ENCODE assay signal across 25 mouse cellular contexts in the genomic region with DNA sequence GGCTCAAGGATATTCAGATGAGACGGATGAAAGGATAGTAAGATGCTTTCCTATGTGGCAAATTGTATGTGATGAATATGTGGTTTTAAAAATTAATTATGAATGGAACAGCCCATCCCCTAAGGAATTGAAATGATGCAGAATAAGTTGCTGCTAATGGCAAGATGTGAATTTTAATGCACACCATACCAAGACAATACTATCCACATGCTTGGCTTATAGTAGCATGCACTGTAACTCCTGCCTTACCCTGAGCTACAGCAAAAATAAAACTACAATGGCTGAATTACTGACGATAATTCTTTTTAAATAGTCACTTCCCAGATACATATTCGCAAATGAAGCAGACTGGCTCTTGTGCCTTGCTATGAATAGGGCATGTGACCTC.
DNase-seq lines count a peak whose midpoint lies in the region; ATAC-seq and TF ChIP-seq lines count a peak whose summit lies in the region.
"Had no signal": no experiment of that assay in that cellular context is flagged by ENCODE, and none has a peak within 500 bp of the region (broad histone marks: within the 10 kb centered on the region; RNA-seq: fewer than 3 reads in every experiment).

No protein-coding gene starts in this region.

- no peaks in the 10 kb centered on the region for H3K9me3 ChIP-seq in hindbrain, embryonic 12.5 days (replicated peaks)
- no peaks in the 10 kb centered on the region for H3K9me3 ChIP-seq in hindbrain, embryonic 10.5 days
- H3K9me3 ChIP-seq in hindbrain, embryonic 14.5 days (ENCODE audit: control insufficient read depth, low read length) = no peaks in the 10 kb centered on the region
- H3K9me3 ChIP-seq in midbrain, embryonic 14.5 days (ENCODE audit: control insufficient read depth, low read length) = no peaks in the 10 kb centered on the region
- no peaks in the 10 kb centered on the region for H3K9me3 ChIP-seq in neural tube, embryonic 14.5 days (ENCODE audit: control insufficient read depth, low read length)
- H3K9me3 ChIP-seq: embryonic facial prominence, embryonic 13.5 days; forebrain, embryonic 10.5 days; forebrain, embryonic 15.5 days; G1E; limb, embryonic 12.5 days; liver, embryonic 15.5 days had no signal

- no peaks in the 10 kb centered on the region for H3K36me3 ChIP-seq in hindbrain, embryonic 12.5 days
- H3K36me3 ChIP-seq in hindbrain, embryonic 10.5 days = no peaks in the 10 kb centered on the region
- no peaks in the 10 kb centered on the region for H3K36me3 ChIP-seq in hindbrain, embryonic 14.5 days (replicated peaks; ENCODE audit: control insufficient read depth, insufficient read depth)
- no peaks in the 10 kb centered on the region for H3K36me3 ChIP-seq in midbrain, embryonic 14.5 days (ENCODE audit: control insufficient read depth, insufficient read depth, low read length)
- no peaks in the 10 kb centered on the region for H3K36me3 ChIP-seq in neural tube, embryonic 14.5 days (ENCODE audit: control insufficient read depth, insufficient read depth, low read length)
- H3K36me3 ChIP-seq: embryonic facial prominence, embryonic 13.5 days; forebrain, embryonic 10.5 days; forebrain, embryonic 15.5 days; G1E; limb, embryonic 12.5 days; liver, embryonic 15.5 days had no signal

- WGBS in hindbrain, embryonic 12.5 days = 75% methylated on average over 3 of the region's 3 CpGs
- WGBS in hindbrain, embryonic 10.5 days = 83% methylated on average over 3 of the region's 3 CpGs
- WGBS in hindbrain, embryonic 14.5 days = 61% methylated on average over 3 of the region's 3 CpGs
- 63% methylated on average over 3 of the region's 3 CpGs for WGBS in midbrain, embryonic 14.5 days
- 44% methylated on average over 3 of the region's 3 CpGs for WGBS in neural tube, embryonic 14.5 days

- no peak for DNase-seq in hindbrain, embryonic 10.5 days (ENCODE audit: low spot score)
- DNase-seq in hindbrain, embryonic 14.5 days (ENCODE audit: low spot score) = peak; percentile 25
- peak; percentile 38 for DNase-seq in midbrain, embryonic 14.5 days
- DNase-seq in left cerebral cortex, adult 2 months (ENCODE audit: extremely low spot score in 1 of 2, low spot score in 2 of 2) = no peak
- DNase-seq in gastrocnemius, postnatal 14 days = no peak
- DNase-seq: adrenal gland, postnatal 25 days; cerebellum, adult 11-12 months; cerebellum, postnatal 10 days; gastrocnemius, adult 2 months; heart, postnatal 14 days; kidney, adult 8-10 months; lung, embryonic 14.5 days; right cerebral cortex, postnatal 14 days; thymus, postnatal 4 days had no signal

- H3K27ac ChIP-seq in hindbrain, embryonic 12.5 days = peak overlapping the region; percentile 70
- no peak overlapping the region for H3K27ac ChIP-seq in hindbrain, embryonic 10.5 days
- H3K27ac ChIP-seq in hindbrain, embryonic 14.5 days = peak overlapping the region; percentile 18
- H3K27ac ChIP-seq in midbrain, embryonic 14.5 days (replicated peaks; ENCODE audit: low read depth, low read length) = peak overlapping the region; percentile 53
- H3K27ac ChIP-seq in neural tube, embryonic 14.5 days (ENCODE audit: low read depth, low read length) = peak overlapping the region; percentile 55; the same call in 1 of the 2 replicates
- no peak overlapping the region for H3K27ac ChIP-seq in left cerebral cortex, adult 2 months
- H3K27ac ChIP-seq: embryonic facial prominence, embryonic 13.5 days; forebrain, embryonic 10.5 days; forebrain, embryonic 15.5 days; gastrocnemius, adult 2 months; kidney, postnatal 0 days; limb, embryonic 12.5 days; liver, embryonic 15.5 days had no signal

- H3K4me2 ChIP-seq in hindbrain, embryonic 12.5 days (replicated peaks) = no peak overlapping the region
- H3K4me2 ChIP-seq in hindbrain, embryonic 14.5 days (replicated peaks) = no peak overlapping the region
- H3K4me2 ChIP-seq in midbrain, embryonic 14.5 days (ENCODE audit: low read length) = no peak overlapping the region
- no peak overlapping the region for H3K4me2 ChIP-seq in neural tube, embryonic 14.5 days (ENCODE audit: low read depth, low read length)
- H3K4me2 ChIP-seq: embryonic facial prominence, embryonic 13.5 days; forebrain, embryonic 15.5 days; limb, embryonic 12.5 days; liver, embryonic 15.5 days; lung, embryonic 14.5 days had no signal

- H3K4me3 ChIP-seq in hindbrain, embryonic 12.5 days = no peak overlapping the region
- no peak overlapping the region for H3K4me3 ChIP-seq in hindbrain, embryonic 10.5 days
- H3K4me3 ChIP-seq in hindbrain, embryonic 14.5 days (replicated peaks; ENCODE audit: low read length) = no peak overlapping the region
- no peak overlapping the region for H3K4me3 ChIP-seq in midbrain, embryonic 14.5 days (replicated peaks; ENCODE audit: low read depth, low read length)
- H3K4me3 ChIP-seq in neural tube, embryonic 14.5 days (ENCODE audit: low read depth, low read length) = no peak overlapping the region
- H3K4me3 ChIP-seq in left cerebral cortex, adult 2 months = no peak overlapping the region
- H3K4me3 ChIP-seq: embryonic facial prominence, embryonic 13.5 days; forebrain, embryonic 10.5 days; forebrain, embryonic 15.5 days; gastrocnemius, adult 2 months; limb, embryonic 12.5 days; liver, embryonic 15.5 days had no signal

- H3K4me1 ChIP-seq in hindbrain, embryonic 12.5 days = peaks cover 6% of the 10 kb centered on the region; the same call in 1 of the 2 replicates
- no peaks in the 10 kb centered on the region for H3K4me1 ChIP-seq in hindbrain, embryonic 10.5 days (replicated peaks)
- H3K4me1 ChIP-seq in hindbrain, embryonic 14.5 days (replicated peaks; ENCODE audit: control insufficient read depth, insufficient read depth, low read length) = peaks cover 17% of the 10 kb centered on the region
- peaks cover 5% of the 10 kb centered on the region; the same call in 1 of the 2 replicates for H3K4me1 ChIP-seq in midbrain, embryonic 14.5 days (ENCODE audit: control insufficient read depth, insufficient read depth, low read length)
- no peaks in the 10 kb centered on the region for H3K4me1 ChIP-seq in neural tube, embryonic 14.5 days (ENCODE audit: control insufficient read depth, insufficient read depth, low read length)
- H3K4me1 ChIP-seq: embryonic facial prominence, embryonic 13.5 days; forebrain, embryonic 10.5 days; limb, embryonic 12.5 days; liver, embryonic 15.5 days had no signal

- TF ChIP-seq CTCF in left cerebral cortex, adult 2 months (IDR thresholded peaks at IDR 0.05) = no peak

- peak; percentile 84 for ATAC-seq in hindbrain, embryonic 12.5 days (ENCODE audit: low FRiP score)
- ATAC-seq in hindbrain, embryonic 14.5 days (ENCODE audit: low FRiP score) = peak; percentile 80; the same call in 1 of the 2 replicates
- ATAC-seq in midbrain, embryonic 14.5 days (ENCODE audit: low FRiP score, low TSS enrichment) = peak; percentile 60; the same call in 1 of the 2 replicates
- peak; percentile 82 for ATAC-seq in neural tube, embryonic 14.5 days (ENCODE audit: low read depth)
- ATAC-seq: forebrain, embryonic 15.5 days; intestine, embryonic 16.5 days; Patski had no signal

- no peaks in the 10 kb centered on the region for H3K27me3 ChIP-seq in hindbrain, embryonic 12.5 days
- no peaks in the 10 kb centered on the region for H3K27me3 ChIP-seq in hindbrain, embryonic 10.5 days (ENCODE audit: insufficient read depth, poor library complexity, severe bottlenecking)
- H3K27me3 ChIP-seq in hindbrain, embryonic 14.5 days (ENCODE audit: control insufficient read depth, insufficient read depth, low read length) = no peaks in the 10 kb centered on the region
- H3K27me3 ChIP-seq in midbrain, embryonic 14.5 days (ENCODE audit: control insufficient read depth, insufficient read depth, low read length) = no peaks in the 10 kb centered on the region
- H3K27me3 ChIP-seq in neural tube, embryonic 14.5 days (ENCODE audit: control insufficient read depth, insufficient read depth, low read length) = no peaks in the 10 kb centered on the region
- H3K27me3 ChIP-seq: embryonic facial prominence, embryonic 13.5 days; forebrain, embryonic 15.5 days; limb, embryonic 12.5 days; liver, embryonic 15.5 days had no signal

- H3K9ac ChIP-seq in hindbrain, embryonic 12.5 days = no peak overlapping the region
- H3K9ac ChIP-seq in hindbrain, embryonic 14.5 days = no peak overlapping the region
- H3K9ac ChIP-seq in midbrain, embryonic 14.5 days (replicated peaks; ENCODE audit: low read length) = no peak overlapping the region
- H3K9ac ChIP-seq in neural tube, embryonic 14.5 days (replicated peaks; ENCODE audit: low read depth, low read length) = no peak overlapping the region
- H3K9ac ChIP-seq: embryonic facial prominence, embryonic 13.5 days; forebrain, embryonic 15.5 days; limb, embryonic 12.5 days; liver, embryonic 15.5 days; lung, embryonic 14.5 days had no signal

- intact Hi-C loops in left cerebral cortex, adult 2 months (cut with DNase I) = no loop called here
- intact Hi-C loops in gastrocnemius, postnatal 14 days (cut with DNase I; ENCODE audit: low total_unique reads) = no loop called here

Comparison
In these comparisons a context has a peak if more than half of its experiments do, and no peak if none do; other contexts are left out.
1. H3K27ac ChIP-seq: peak in hindbrain, embryonic 12.5 days (single experiment), hindbrain, embryonic 14.5 days (single experiment), midbrain, embryonic 14.5 days (single experiment) and neural tube, embryonic 14.5 days (single experiment); none in hindbrain, embryonic 10.5 days (single experiment) and left cerebral cortex, adult 2 months (single experiment).
2. DNase-seq: peak in hindbrain, embryonic 14.5 days (single experiment) and midbrain, embryonic 14.5 days (single experiment); none in hindbrain, embryonic 10.5 days (single experiment), left cerebral cortex, adult 2 months (0 of 2) and gastrocnemius, postnatal 14 days (single experiment).
3. Peak in every context shown above with its lines, with median percentiles within 50 percentile points of each other: ATAC-seq.